Mouse (Mus musculus) heart, postnatal 0 days (tissue): ENCODE measurements around the gene Vezt. TPM values are rescaled to one million over a fixed set of nuclear protein-coding genes. Genes with fewer than 3 reads are reported as not detected.

Experiments used
- ATAC-seq: fragments of 200-750 bp; cut with Nextera tagmentation; 2 replicates; pipeline ENCODE4 v1.8.0; 2017; ENCODE audit warnings: low read depth, moderate number of reproducible peaks, moderate library complexity; ENCODE audit not compliant: insufficient read depth
- DNase-seq: peaks from one replicate; pipeline ENCODE4 v3.0.0-alpha.2; 2016; ENCODE audit warnings: low spot score
- H3K27ac ChIP-seq: fragments of 300-500 bp; sonication (generic); 2 replicates; pipeline ENCODE4 v1.5.1; 2014; ENCODE audit warnings: low read depth, mild to moderate bottlenecking
- H3K27me3 ChIP-seq: fragments of 300-500 bp; sonication (generic); 2 replicates; pipeline ENCODE4 v1.6.1; 2014; ENCODE audit warnings: low read length, mixed read lengths; ENCODE audit not compliant: control insufficient read depth, insufficient read depth
- H3K36me3 ChIP-seq: fragments of 300-500 bp; sonication (generic); replicated peaks from 2 replicates; pipeline ENCODE4 v1.6.1; 2014; ENCODE audit warnings: low read length, mixed read lengths; ENCODE audit not compliant: control insufficient read depth, insufficient read depth
- H3K4me1 ChIP-seq: fragments of 300-500 bp; sonication (generic); 2 replicates; pipeline ENCODE4 v1.6.1; 2014; ENCODE audit warnings: antibody characterized with exemption; ENCODE audit not compliant: control insufficient read depth, insufficient read depth
- H3K4me2 ChIP-seq: fragments of 300-500 bp; sonication (generic); 2 replicates; pipeline ENCODE4 v1.6.1; 2014; ENCODE audit warnings: low read depth, mild to moderate bottlenecking, low read length, moderate library complexity
- H3K4me3 ChIP-seq: fragments of 300-500 bp; sonication (generic); 2 replicates; pipeline ENCODE4 v1.5.1; 2014; ENCODE audit warnings: low read depth, low read length
- H3K9ac ChIP-seq: fragments of 300-500 bp; sonication (generic); replicated peaks from 2 replicates; pipeline ENCODE4 v1.6.1; 2014; ENCODE audit warnings: low read depth, low read length, mixed read lengths
- H3K9me3 ChIP-seq: fragments of 300-500 bp; sonication (generic); replicated peaks from 2 replicates; pipeline ENCODE4 v1.6.1; 2016; ENCODE audit warnings: low read length; ENCODE audit not compliant: control insufficient read depth
- CTCF ChIP-seq: IDR thresholded peaks from 2 replicates; pipeline ENCODE4 v1.5.1; 2016; ENCODE audit warnings: antibody characterized with exemption, control low read depth, low read depth
- EP300 ChIP-seq: IDR thresholded peaks from 2 replicates; pipeline ENCODE4 v1.6.1; 2016; ENCODE audit warnings: antibody characterized with exemption, low read depth
- WGBS: fragments of 180-500 bp; shearing (Covaris S2); extraction: QIAGEN DNeasy Blood & Tissue Kit; methylation state at CpG from one replicate; pipeline ENCODE4 v1.1.7; 2014; 5-methylcytosine and 5-hydroxymethylcytosine counted together
- polyA plus RNA-seq: library from polyadenylated mRNA; unstranded; fragments of >200 nt; fragmentation: Nextera tagmentation; extraction: Ambion mirVana; gene quantifications from 2 replicates; pipeline ENCODE4 v1.2.1, GENCODE M21; 2015
- total RNA-seq: library from RNA; depleted of rRNA; stranded (reverse); fragments of >200 nt; gene quantifications from 2 replicates; pipeline ENCODE4 v1.2.3, GENCODE M21; 2014; ENCODE audit warnings: low replicate concordance

The Vezt gene
- total and polyA plus RNA-seq, 2 experiments from 2014 or later, result 23.8 to 25.8 TPM

DNA sequence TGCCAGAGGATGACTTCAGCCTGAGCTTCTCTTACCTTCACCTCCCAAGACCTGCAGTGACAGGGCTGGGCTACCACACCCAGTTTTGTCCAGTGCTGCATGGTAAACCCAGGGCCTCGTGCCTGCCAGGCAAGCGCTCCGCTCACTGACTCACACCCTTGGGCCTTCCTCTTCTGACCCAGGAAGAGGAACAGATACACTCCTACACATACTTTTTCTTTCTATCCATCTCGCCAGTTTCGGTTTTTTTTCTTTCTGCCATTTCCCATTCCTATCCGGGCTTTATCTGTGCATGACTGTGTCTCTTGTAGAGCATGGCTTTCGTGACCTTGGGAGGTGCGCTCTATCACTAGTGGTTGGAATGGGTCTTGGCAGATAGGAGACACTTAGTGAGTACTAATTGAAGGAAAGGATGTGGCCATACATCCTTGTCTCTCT is 24.0 kb upstream of the Vezt start:
- DNase-seq (no peak), ATAC-seq (no peak)
- Histone ChIP-seq H3K9ac (no peak overlapping the region), H3K9me3 (no peaks in the 10 kb centered on the region), H3K4me2 (no peak overlapping the region), H3K36me3 (no peaks in the 10 kb centered on the region), H3K27me3 (no peaks in the 10 kb centered on the region), H3K4me3 (no peak overlapping the region), H3K4me1 (peaks cover 12% of the 10 kb centered on the region; the same call in 1 of the 2 replicates), H3K27ac (no peak overlapping the region)
- no peak for TF ChIP-seq CTCF
- TF ChIP-seq EP300, result no peak
- 63% methylated on average over 8 of the region's 8 CpGs for WGBS

DNA sequence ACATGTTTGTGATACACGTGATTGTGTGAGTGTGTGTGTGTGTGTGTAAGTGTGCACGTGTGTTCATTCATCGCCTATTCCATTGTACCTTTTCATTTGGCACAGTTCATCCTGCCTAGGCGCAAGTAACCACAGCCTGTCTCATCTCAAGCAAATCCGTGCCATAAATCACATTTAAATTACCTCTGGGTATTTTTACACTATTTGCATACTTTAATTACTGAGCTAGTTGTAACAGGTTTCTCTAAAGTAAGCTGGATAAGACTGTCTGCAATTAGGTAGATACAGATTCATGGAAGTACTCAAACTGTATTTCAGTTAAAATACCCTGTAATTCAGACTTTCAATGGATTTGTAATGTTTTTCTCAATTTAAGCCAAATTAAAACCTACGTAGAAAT is 20.9 kb upstream of the Vezt start:
- H3K27ac ChIP-seq, result no peak overlapping the region
- TF ChIP-seq CTCF, result no peak
- TF ChIP-seq EP300, result no peak
- H3K4me1 ChIP-seq, result peaks cover 8% of the 10 kb centered on the region; the same call in 1 of the 2 replicates
- H3K36me3 ChIP-seq, result no peaks in the 10 kb centered on the region
- WGBS, result 89% methylated on average over 6 of the region's 6 CpGs
- H3K27me3 ChIP-seq, result no peaks in the 10 kb centered on the region
- ATAC-seq (no peak), DNase-seq (no peak)
- no peaks in the 10 kb centered on the region for H3K9me3 ChIP-seq
- H3K4me3 ChIP-seq, result no peak overlapping the region
- no peak overlapping the region for H3K9ac ChIP-seq
- H3K4me2 ChIP-seq, result no peak overlapping the region

DNA sequence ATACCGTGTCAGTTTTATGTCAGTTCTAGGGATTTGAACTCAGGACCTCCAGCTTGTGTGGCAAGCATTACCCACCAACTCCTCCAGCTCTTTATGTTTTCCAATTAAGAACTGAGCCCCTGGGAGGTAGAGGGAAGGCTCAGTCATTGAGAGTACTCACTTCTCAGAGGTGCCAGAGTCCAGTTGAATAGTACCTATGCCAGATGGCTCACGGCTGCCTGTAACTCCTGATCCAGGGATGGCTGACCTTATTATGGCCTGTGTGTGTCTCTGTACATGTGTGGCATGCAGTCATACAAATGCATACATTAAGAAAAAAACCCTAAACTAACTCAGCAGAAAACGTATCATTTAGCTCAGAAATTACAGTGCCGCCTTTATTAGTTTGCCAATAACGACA is 15.1 kb upstream of the Vezt start:
- 94% methylated on average over 5 of the region's 5 CpGs for WGBS
- Histone ChIP-seq H3K9me3 (no peaks in the 10 kb centered on the region), H3K4me3 (no peak overlapping the region)

DNA sequence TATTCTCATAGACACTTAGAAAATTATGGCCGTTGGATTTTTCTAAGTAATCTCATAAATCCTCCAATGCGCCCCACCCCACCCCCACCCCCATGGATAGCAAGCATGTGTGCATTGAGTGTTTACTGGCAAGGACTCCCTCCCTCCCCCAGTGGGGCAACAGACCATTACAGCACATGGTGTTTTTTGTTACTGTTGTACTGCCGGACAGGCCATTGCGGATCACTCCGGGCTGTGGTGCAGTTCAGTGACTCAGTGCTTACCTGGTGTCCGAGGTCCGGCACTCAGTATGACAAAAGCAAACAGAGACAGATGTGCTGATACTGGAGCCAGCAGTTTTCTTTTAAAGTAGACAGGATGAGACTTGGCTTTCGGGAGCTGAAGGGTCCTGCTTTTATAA is 13.5 kb upstream of the Vezt start:
- no peak overlapping the region for H3K4me3 ChIP-seq
- no peak overlapping the region for H3K9ac ChIP-seq
- no peak for TF ChIP-seq EP300
- no peak for TF ChIP-seq CTCF
- WGBS, result 72% methylated on average over 8 of the region's 8 CpGs
- DNase-seq, result no peak
- peaks cover 22% of the 10 kb centered on the region for H3K36me3 ChIP-seq
- no peaks in the 10 kb centered on the region for H3K9me3 ChIP-seq
- no peak for ATAC-seq
- H3K27me3 ChIP-seq, result no peaks in the 10 kb centered on the region
- no peak overlapping the region for H3K4me2 ChIP-seq
- peak overlapping the region; percentile 38 for H3K27ac ChIP-seq
- peaks cover 28% of the 10 kb centered on the region for H3K4me1 ChIP-seq

More for the DNA sequence above, 15.1 kb upstream of the Vezt start:
- no peak for ATAC-seq
- Histone ChIP-seq H3K9ac (no peak overlapping the region), H3K4me1 (peaks cover 28% of the 10 kb centered on the region), H3K27me3 (no peaks in the 10 kb centered on the region), H3K36me3 (peaks cover 6% of the 10 kb centered on the region), H3K4me2 (no peak overlapping the region), H3K27ac (no peak overlapping the region)
- TF ChIP-seq EP300, result no peak
- no peak for TF ChIP-seq CTCF
- DNase-seq, result no peak

DNA sequence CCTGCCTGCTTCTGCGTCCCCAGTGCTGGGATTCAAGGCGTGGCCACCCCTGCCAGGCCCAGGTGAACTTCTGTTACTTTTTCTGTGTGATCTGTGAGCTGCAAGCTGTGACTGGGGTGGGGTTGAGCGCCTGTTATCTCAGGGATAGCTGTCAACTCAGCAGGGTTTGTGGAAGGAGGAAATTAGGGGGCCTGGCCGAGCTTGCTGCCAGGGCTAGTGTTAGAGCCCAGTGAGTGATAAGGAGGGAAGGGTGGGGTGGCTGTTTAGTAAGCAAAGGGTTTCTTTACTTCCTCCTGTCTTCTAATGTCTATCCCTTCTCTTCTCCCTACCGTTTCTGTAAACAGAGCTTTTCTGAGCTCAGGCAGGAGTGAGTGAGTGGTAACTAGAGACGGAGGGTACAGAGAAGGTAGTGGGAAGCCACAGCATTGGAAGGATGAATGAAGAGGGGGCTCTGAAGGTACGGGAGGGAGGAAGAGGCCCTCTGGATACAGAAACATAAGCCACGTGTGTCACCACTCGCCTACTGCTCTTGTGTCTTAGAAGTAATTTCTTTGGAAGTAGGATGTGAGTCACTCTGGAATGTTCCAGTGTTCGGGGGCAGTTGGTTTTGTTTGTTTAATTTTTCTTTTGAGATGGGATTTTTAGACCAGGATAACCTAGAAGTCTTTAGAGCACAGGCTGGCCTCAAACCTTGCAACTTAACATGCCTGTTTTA is 12.4 kb upstream of the Vezt start:
- Histone ChIP-seq H3K4me2 (no peak overlapping the region), H3K27ac (peak overlapping the region; percentile 78), H3K36me3 (peaks cover 27% of the 10 kb centered on the region), H3K4me1 (peaks cover 28% of the 10 kb centered on the region), H3K4me3 (no peak overlapping the region), H3K9me3 (no peaks in the 10 kb centered on the region), H3K9ac (no peak overlapping the region), H3K27me3 (no peaks in the 10 kb centered on the region)
- 26% methylated on average over 10 of the region's 10 CpGs for WGBS
- no peak for TF ChIP-seq CTCF
- no peak for TF ChIP-seq EP300
- ATAC-seq (peak; percentile 57), DNase-seq (peak; percentile 33)

DNA sequence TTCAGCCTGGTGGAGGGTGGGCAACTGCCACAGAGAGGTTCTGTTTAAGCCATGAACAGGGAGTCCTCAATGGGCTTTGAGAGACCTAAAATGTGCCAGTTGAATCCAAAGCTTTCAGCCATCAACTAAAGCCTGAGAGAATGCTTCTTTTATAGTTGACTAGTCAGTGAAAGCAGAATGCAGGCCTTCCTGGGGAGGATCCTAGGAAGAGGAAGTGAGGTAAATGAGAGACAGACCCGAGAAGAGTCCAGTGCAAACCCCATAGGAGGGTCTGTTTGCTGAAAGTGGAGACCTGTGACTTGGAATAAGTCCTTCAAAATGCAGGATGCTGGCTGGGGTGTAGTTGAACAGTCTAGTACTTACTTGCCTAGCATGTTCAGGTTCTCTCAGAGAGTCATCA is 11.4 kb upstream of the Vezt start:
- DNase-seq (no peak), ATAC-seq (no peak)
- Histone ChIP-seq H3K36me3 (peaks cover 27% of the 10 kb centered on the region), H3K27ac (peak overlapping the region; percentile 25; the same call in 1 of the 2 replicates), H3K4me3 (no peak overlapping the region), H3K4me2 (no peak overlapping the region), H3K9me3 (no peaks in the 10 kb centered on the region), H3K4me1 (peaks cover 28% of the 10 kb centered on the region), H3K9ac (no peak overlapping the region), H3K27me3 (no peaks in the 10 kb centered on the region)
- TF ChIP-seq EP300 (no peak), CTCF (no peak)
- WGBS, result 50% methylated on average over 1 of the region's 1 CpGs
